Mouse (Mus musculus) E14TG2a.4 (cell line): ENCODE results near the gene Rnh1.

Source experiments
- H3K27me3 ChIP-seq: 2 replicates; pipeline ENCODE4 v1.6.1; 2014; ENCODE audit warnings: low read length, control low read depth; ENCODE audit not compliant: insufficient read depth
- H3K36me3 ChIP-seq: 2 replicates; pipeline ENCODE4 v1.6.1; 2014; ENCODE audit warnings: low read length, control low read depth; ENCODE audit not compliant: insufficient read depth
- H3K4me1 ChIP-seq: replicated peaks from 2 replicates; pipeline ENCODE4 v1.6.1; 2014; ENCODE audit warnings: low read depth, low read length, control low read depth
- H3K4me3 ChIP-seq: replicated peaks from 2 replicates; pipeline ENCODE4 v1.5.1; 2014; ENCODE audit warnings: mild to moderate bottlenecking, low read length
- H3K9me3 ChIP-seq: 2 replicates; pipeline ENCODE4 v1.6.1; 2014; ENCODE audit warnings: low read length, control low read depth
- CTCF ChIP-seq: conservative IDR thresholded peaks from 2 replicates; pipeline ENCODE4 v1.5.1; 2014; ENCODE audit warnings: low read length
- NANOG ChIP-seq: IDR thresholded peaks from 2 replicates; pipeline ENCODE4 v1.6.1; 2014; ENCODE audit warnings: borderline replicate concordance, low read length, mixed read lengths
- POU5F1 ChIP-seq: IDR thresholded peaks from 2 replicates; pipeline ENCODE4 v1.6.1; 2014; ENCODE audit warnings: low read length, borderline replicate concordance

Rnh1 gene

DNA sequence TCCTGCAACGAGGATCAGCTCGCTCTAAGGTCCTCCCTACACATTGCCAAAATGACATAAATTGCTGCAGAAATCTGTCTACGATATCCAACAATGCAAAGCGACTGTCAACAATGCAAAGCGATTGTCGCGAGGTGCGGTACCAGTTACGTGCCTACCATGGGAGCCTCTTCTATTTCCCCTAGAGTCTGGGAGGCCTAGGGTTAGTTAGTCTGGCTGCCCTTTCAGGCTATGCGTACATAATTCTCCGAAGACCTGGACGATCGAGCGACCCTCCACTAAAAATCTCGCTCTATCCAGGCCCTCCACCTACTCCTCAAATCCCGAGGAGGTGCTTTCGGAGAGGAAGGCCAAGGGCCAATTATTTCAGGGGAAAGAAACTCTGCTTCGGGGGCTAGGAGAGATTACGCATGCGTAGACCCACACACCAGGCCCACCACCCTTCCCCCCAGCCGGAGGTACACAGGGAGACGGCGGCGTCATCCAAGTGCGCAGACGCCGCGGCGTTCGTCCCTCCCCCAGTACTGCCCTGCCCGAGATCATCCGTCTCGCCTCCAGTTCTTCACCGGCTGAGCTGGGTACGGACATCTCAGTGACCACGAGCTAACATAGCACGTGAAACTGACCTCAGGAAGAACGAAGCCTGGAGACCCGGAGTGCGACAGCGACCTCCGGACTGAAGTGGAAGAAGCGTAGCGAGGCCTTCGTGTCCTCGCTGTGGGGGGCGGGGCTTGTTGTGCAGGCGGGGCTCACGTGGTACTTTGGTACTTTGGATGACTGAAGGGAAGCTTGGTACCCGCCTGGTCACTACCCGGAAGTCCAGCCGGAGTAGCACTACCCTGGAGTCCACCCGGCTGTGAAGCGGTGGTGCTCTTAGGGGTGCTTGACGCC lies at the start of gene Rnh1:
Gene Rnh1, minus strand, starts transcription at position 742 of the 891 bp plus-strand sequence.
- Histone ChIP-seq H3K36me3 (no peaks in the 10 kb centered on the region), H3K27me3 (no peaks in the 10 kb centered on the region), H3K4me1 (peaks cover 54% of the 10 kb centered on the region), H3K4me3 (peak within 1 kb of the TSS; percentile 81), H3K9me3 (no peaks in the 10 kb centered on the region)
- TF ChIP-seq NANOG (no peak), CTCF (no peak), POU5F1 (no peak)

GRCm38 (mm10) chr7:141222126-141222467 lies 49.4 kb upstream of the Rnh1 start:
- peaks cover 40% of the 10 kb centered on the region for H3K36me3 ChIP-seq
- peak overlapping the region; percentile 94 for H3K4me3 ChIP-seq
- H3K27me3 ChIP-seq = no peaks in the 10 kb centered on the region
- H3K9me3 ChIP-seq = no peaks in the 10 kb centered on the region
- TF ChIP-seq POU5F1 (no peak), CTCF (no peak), NANOG (no peak)
- peaks cover 57% of the 10 kb centered on the region for H3K4me1 ChIP-seq

GRCm38 (mm10) chr7:141221249-141222125 lies 48.8 kb upstream of the Rnh1 start:
- no peaks in the 10 kb centered on the region for H3K27me3 ChIP-seq
- peaks cover 45% of the 10 kb centered on the region for H3K36me3 ChIP-seq
- peak overlapping the region; percentile 94 for H3K4me3 ChIP-seq
- no peaks in the 10 kb centered on the region for H3K9me3 ChIP-seq
- TF ChIP-seq POU5F1 = no peak
- no peak for TF ChIP-seq CTCF
- TF ChIP-seq NANOG = no peak
- H3K4me1 ChIP-seq = peaks cover 63% of the 10 kb centered on the region

- H3K4me3 ChIP-seq = peak overlapping the region; percentile 94
- H3K27me3 ChIP-seq = no peaks in the 10 kb centered on the region
- no peaks in the 10 kb centered on the region for H3K9me3 ChIP-seq
- peaks cover 45% of the 10 kb centered on the region for H3K36me3 ChIP-seq
- TF ChIP-seq NANOG (no peak), POU5F1 (no peak), CTCF (no peak)
- peaks cover 67% of the 10 kb centered on the region for H3K4me1 ChIP-seq
Observed at GRCm38 (mm10) chr7:141220377-141220776, 47.7 kb upstream of the Rnh1 start.

DNA sequence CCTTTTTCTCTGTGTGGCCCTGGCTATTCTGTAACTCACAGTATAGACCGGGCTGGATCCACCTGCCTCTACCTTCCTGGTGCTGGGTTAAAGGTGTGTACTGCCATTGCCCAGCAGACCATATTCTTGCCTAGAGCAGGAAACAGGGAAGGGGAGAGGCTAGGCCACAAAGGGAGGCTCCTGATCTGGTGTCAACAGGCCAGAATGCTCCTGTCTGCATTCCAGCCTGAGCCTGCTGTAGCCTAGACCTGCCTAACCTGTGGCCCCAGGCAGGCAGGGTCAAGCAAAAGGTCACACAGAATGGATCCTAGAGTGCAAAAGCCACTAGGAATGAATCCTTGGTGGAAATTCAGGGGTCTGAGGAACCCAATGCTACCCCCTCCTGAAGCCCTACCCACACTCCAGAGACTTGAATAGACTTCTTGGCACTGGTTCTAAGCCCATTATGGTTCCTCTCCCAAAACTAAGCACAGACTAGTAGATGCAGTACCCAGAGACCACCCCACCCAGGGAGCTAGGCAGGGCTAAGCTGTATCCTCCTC lies 47.0 kb upstream of the Rnh1 start:
- no peaks in the 10 kb centered on the region for H3K9me3 ChIP-seq
- TF ChIP-seq NANOG (no peak), POU5F1 (no peak), CTCF (no peak)
- peaks cover 45% of the 10 kb centered on the region for H3K36me3 ChIP-seq
- no peaks in the 10 kb centered on the region for H3K27me3 ChIP-seq
- peaks cover 74% of the 10 kb centered on the region for H3K4me1 ChIP-seq
- peak overlapping the region; percentile 94 for H3K4me3 ChIP-seq

DNA sequence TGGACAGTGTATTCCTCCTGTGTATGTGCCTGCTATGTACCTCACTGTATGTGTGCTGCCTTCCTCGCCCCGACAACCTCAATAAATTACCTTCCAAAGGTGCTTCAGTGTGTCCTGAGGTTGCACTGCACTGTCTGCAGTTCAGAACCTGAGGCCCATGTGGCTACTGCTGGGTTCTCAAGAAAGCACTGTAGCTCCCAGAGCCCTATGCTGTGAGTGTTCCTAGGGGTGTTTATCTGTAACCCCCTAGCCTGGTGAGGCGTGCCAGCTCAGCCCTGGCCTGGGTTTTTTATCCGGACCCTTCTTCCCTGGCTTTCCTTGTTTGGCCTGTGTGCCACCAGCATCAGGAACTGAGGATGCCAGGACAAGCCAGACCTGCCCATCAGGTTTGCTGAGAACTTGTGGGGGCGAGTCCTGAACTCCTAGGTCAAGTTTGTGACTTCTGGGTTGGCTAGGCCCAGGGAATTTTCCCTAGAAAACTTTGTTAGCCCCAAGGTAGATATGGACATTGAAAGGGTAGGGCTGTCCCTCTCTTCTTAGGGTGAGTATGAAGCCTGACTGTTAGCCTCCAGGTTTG lies 46.0 kb upstream of the Rnh1 start:
- H3K27me3 ChIP-seq = no peaks in the 10 kb centered on the region
- no peak for TF ChIP-seq CTCF
- no peak for TF ChIP-seq NANOG
- no peak for TF ChIP-seq POU5F1
- peak overlapping the region; percentile 92 for H3K4me3 ChIP-seq
- peaks cover 45% of the 10 kb centered on the region for H3K36me3 ChIP-seq
- H3K4me1 ChIP-seq = peaks cover 84% of the 10 kb centered on the region
- no peaks in the 10 kb centered on the region for H3K9me3 ChIP-seq

- Histone ChIP-seq H3K4me1 (peaks cover 87% of the 10 kb centered on the region), H3K4me3 (peak overlapping the region; percentile 92), H3K27me3 (no peaks in the 10 kb centered on the region), H3K9me3 (no peaks in the 10 kb centered on the region), H3K36me3 (peaks cover 45% of the 10 kb centered on the region)
- TF ChIP-seq POU5F1 (no peak), NANOG (no peak), CTCF (no peak)
Observed at GRCm38 (mm10) chr7:141218141-141218540, 45.5 kb upstream of the Rnh1 start.

DNA sequence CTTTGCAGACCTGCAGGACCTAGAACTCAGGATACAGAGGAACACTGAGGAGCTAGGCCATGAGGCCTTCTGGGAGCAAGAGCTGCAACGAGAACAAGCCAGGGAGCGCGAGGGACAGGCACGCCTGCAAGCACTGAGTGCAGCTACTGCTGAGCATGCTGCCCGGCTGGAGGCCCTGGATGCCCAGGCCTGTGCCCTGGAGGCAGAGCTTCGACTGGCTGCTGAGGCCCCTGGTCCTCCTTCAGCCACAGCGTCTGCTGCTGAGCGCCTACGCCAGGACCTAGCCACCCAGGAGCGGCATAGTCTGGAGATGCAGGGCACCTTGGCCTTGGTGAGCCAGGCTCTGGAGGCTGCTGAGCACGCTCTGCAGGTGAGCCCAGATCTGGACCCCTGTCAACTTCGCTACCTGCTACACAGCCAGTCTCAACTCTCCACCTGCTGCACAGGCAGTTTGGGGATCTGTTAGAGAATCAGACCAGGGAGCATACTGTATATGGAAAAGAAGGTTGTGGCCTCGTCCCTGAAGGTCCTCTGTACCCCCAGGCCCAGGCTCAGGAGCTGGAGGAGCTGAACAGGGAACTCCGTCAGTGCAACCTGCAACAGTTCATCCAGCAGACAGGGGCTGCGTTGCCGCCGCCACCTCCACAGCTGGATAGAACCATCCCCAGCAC lies 44.8 kb upstream of the Rnh1 start:
- H3K27me3 ChIP-seq = no peaks in the 10 kb centered on the region
- TF ChIP-seq NANOG (no peak), POU5F1 (no peak), CTCF (no peak)
- no peaks in the 10 kb centered on the region for H3K9me3 ChIP-seq
- H3K36me3 ChIP-seq = peaks cover 45% of the 10 kb centered on the region
- peak overlapping the region; percentile 92 for H3K4me3 ChIP-seq
- peaks cover 87% of the 10 kb centered on the region for H3K4me1 ChIP-seq
